Mouse (Mus musculus): ENCODE results near the gene Tmem184c.

- TF ChIP-seq CTCF (IDR thresholded peaks at IDR 0.05; ENCODE audit: low read depth, low read length) (peak; percentile 37; the same call in 1 of the 2 replicates), POLR2A (IDR thresholded peaks at IDR 0.05; ENCODE audit: extremely low read depth, insufficient read depth, low read length) (no peak)
Observed at GRCm38 (mm10) chr8:77549881-77550580, 60.5 kb downstream of the Tmem184c start.
